Mouse (Mus musculus) WW6 (cell line): ENCODE data around the gene Fbxl19.
"Not testable (repeated sequence)": the region's sequence is repeated elsewhere in the genome, so short reads cannot be mapped to it uniquely, and the experiment has no call there.

Source experiments
- DNase-seq: peaks from one replicate; pipeline ENCODE4 v3.0.0-alpha.2; 2013; ENCODE audit warnings: low read depth, low spot score

The Fbxl19 gene

GRCm38 (mm10) chr7:127730170-127730569, 14.2 kb upstream of the Fbxl19 start:
- DNase-seq = no peak

- not testable (repeated sequence) for DNase-seq
These were observed 12.3 kb upstream of the Fbxl19 start, which contains the start of gene Ctf2 for GRCm38 (mm10) chr7:127732066-127732465. TSS of gene Ctf2 (minus strand) at chr7:127732166.

- peak; percentile 87 for DNase-seq
These were observed 908 bp downstream of the Fbxl19 start for GRCm38 (mm10) chr7:127745251-127745651.

- DNase-seq = peak; percentile 89
These were observed 1.5 kb downstream of the Fbxl19 start for GRCm38 (mm10) chr7:127745652-127746493.

- no peak for DNase-seq
These were observed 2.5 kb downstream of the Fbxl19 start for GRCm38 (mm10) chr7:127746494-127747491.

- no peak for DNase-seq
These were observed 3.4 kb downstream of the Fbxl19 start for GRCm38 (mm10) chr7:127747559-127748234.

- DNase-seq = no peak
These were observed 3.9 kb downstream of the Fbxl19 start for GRCm38 (mm10) chr7:127748235-127748560.

- no peak for DNase-seq
These were observed 6.1 kb downstream of the Fbxl19 start for GRCm38 (mm10) chr7:127750131-127751127.

- DNase-seq = no peak
These were observed 7.3 kb downstream of the Fbxl19 start for GRCm38 (mm10) chr7:127751619-127752018.

GRCm38 (mm10) chr7:127752069-127752468, 7.7 kb downstream of the Fbxl19 start:
- DNase-seq = no peak

- DNase-seq = no peak
These were observed 8.8 kb downstream of the Fbxl19 start for GRCm38 (mm10) chr7:127753158-127753557.

- no peak for DNase-seq
These were observed 9.4 kb downstream of the Fbxl19 start for GRCm38 (mm10) chr7:127753741-127754140.

GRCm38 (mm10) chr7:127759716-127760115, 15.4 kb downstream of the Fbxl19 start:
- DNase-seq = no peak

GRCm38 (mm10) chr7:127760478-127760877, 16.1 kb downstream of the Fbxl19 start:
- no peak for DNase-seq

GRCm38 (mm10) chr7:127761026-127761425, 16.7 kb downstream of the Fbxl19 start:
- DNase-seq = no peak

GRCm38 (mm10) chr7:127763642-127764041, 19.3 kb downstream of the Fbxl19 start:
- DNase-seq = no peak

GRCm38 (mm10) chr7:127765756-127766155, 21.4 kb downstream of the Fbxl19 start:
- no peak for DNase-seq

GRCm38 (mm10) chr7:127766851-127767609, 22.7 kb downstream of the Fbxl19 start:
- no peak for DNase-seq

GRCm38 (mm10) chr7:127767671-127768345, 23.5 kb downstream of the Fbxl19 start:
- DNase-seq = no peak
